Mouse (Mus musculus) midbrain, embryonic 12.5 days (tissue): ENCODE data around the gene Mest. TPM values are rescaled to one million over a fixed set of nuclear protein-coding genes. Genes with fewer than 3 reads are reported as not detected.

Source experiments
- ATAC-seq: fragments of 200-750 bp; cut with Nextera tagmentation; 2 replicates; pipeline ENCODE4 v1.8.0; 2017; ENCODE audit warnings: low read depth, moderate TSS enrichment, moderate library complexity; ENCODE audit not compliant: low FRiP score
- H3K27ac ChIP-seq: fragments of 300-500 bp; sonication (generic); replicated peaks from 2 replicates; pipeline ENCODE4 v1.5.1; 2016; ENCODE audit warnings: mild to moderate bottlenecking
- H3K27me3 ChIP-seq: fragments of 300-500 bp; sonication (generic); 2 replicates; pipeline ENCODE4 v1.6.1; 2016; ENCODE audit warnings: mild to moderate bottlenecking
- H3K36me3 ChIP-seq: fragments of 300-500 bp; sonication (generic); 2 replicates; pipeline ENCODE4 v1.6.1; 2016
- H3K4me1 ChIP-seq: fragments of 300-500 bp; sonication (generic); 2 replicates; pipeline ENCODE4 v1.6.1; 2016
- H3K4me2 ChIP-seq: fragments of 300-500 bp; sonication (generic); replicated peaks from 2 replicates; pipeline ENCODE4 v1.6.1; 2016; ENCODE audit warnings: mild to moderate bottlenecking, moderate library complexity
- H3K4me3 ChIP-seq: fragments of 300-500 bp; sonication (generic); 2 replicates; pipeline ENCODE4 v1.5.1; 2016; ENCODE audit warnings: mild to moderate bottlenecking
- H3K9ac ChIP-seq: fragments of 300-500 bp; sonication (generic); replicated peaks from 2 replicates; pipeline ENCODE4 v1.6.1; 2016; ENCODE audit warnings: mild to moderate bottlenecking, moderate library complexity
- H3K9me3 ChIP-seq: fragments of 300-500 bp; sonication (generic); 2 replicates; pipeline ENCODE4 v1.6.1; 2016; ENCODE audit warnings: mild to moderate bottlenecking
- WGBS: fragments of 180-500 bp; shearing (Covaris S2); methylation state at CpG from one replicate; pipeline ENCODE4 v1.1.7; 2016; 5-methylcytosine and 5-hydroxymethylcytosine counted together
- polyA plus RNA-seq: library from polyadenylated mRNA; unstranded; fragments of >200 nt; fragmentation: Nextera tagmentation; extraction: Ambion mirVana; gene quantifications from 2 replicates; pipeline ENCODE4 v1.2.1, GENCODE M21; 2016

Gene Mest
- polyA plus RNA-seq, 1 experiment from 2014 or later = 584 TPM

GRCm38 (mm10) chr6:30734988-30735727 lies 11.8 kb downstream of the Mest start:
- peak overlapping the region; percentile 37 for H3K9ac ChIP-seq
- WGBS = 54% methylated on average over 22 of the region's 22 CpGs
- no peak for ATAC-seq
- H3K4me1 ChIP-seq = peaks cover 40% of the 10 kb centered on the region
- peak overlapping the region; percentile 23 for H3K4me3 ChIP-seq
- H3K4me2 ChIP-seq = peak overlapping the region; percentile 58
- peak overlapping the region; percentile 87 for H3K27ac ChIP-seq
- H3K9me3 ChIP-seq = peaks cover 41% of the 10 kb centered on the region
- H3K36me3 ChIP-seq = no peaks in the 10 kb centered on the region
- no peaks in the 10 kb centered on the region for H3K27me3 ChIP-seq

GRCm38 (mm10) chr6:30735728-30736371 lies 12.5 kb downstream of the Mest start:
- H3K9me3 ChIP-seq = peaks cover 45% of the 10 kb centered on the region
- no peak for ATAC-seq
- peaks cover 40% of the 10 kb centered on the region for H3K4me1 ChIP-seq
- H3K27ac ChIP-seq = peak overlapping the region; percentile 87
- peak overlapping the region; percentile 58 for H3K4me2 ChIP-seq
- H3K9ac ChIP-seq = peak overlapping the region; percentile 37
- no peaks in the 10 kb centered on the region for H3K27me3 ChIP-seq
- 53% methylated on average over 15 of the region's 15 CpGs for WGBS
- 0 out of 2 replicates have a peak, but pooled peaks cover 6% of the 10 kb centered on the region for H3K36me3 ChIP-seq
- H3K4me3 ChIP-seq = peak overlapping the region; percentile 23

GRCm38 (mm10) chr6:30736372-30736762 lies 13.0 kb downstream of the Mest start:
- WGBS = 48% methylated on average over 13 of the region's 13 CpGs
- H3K27me3 ChIP-seq = no peaks in the 10 kb centered on the region
- H3K4me1 ChIP-seq = peaks cover 40% of the 10 kb centered on the region
- peak overlapping the region; percentile 87 for H3K27ac ChIP-seq
- ATAC-seq = no peak
- 0 out of 2 replicates have a peak, but pooled peaks cover 6% of the 10 kb centered on the region for H3K36me3 ChIP-seq
- peak overlapping the region; percentile 58 for H3K4me2 ChIP-seq
- no peak overlapping the region for H3K9ac ChIP-seq
- peak overlapping the region; percentile 59; the same call in 1 of the 2 replicates for H3K4me3 ChIP-seq
- H3K9me3 ChIP-seq = peaks cover 45% of the 10 kb centered on the region

- Histone ChIP-seq H3K27ac (peak overlapping the region; percentile 87), H3K27me3 (no peaks in the 10 kb centered on the region), H3K4me3 (peak overlapping the region; percentile 59), H3K9me3 (peaks cover 45% of the 10 kb centered on the region), H3K4me1 (peaks cover 40% of the 10 kb centered on the region), H3K9ac (peak overlapping the region; percentile 76), H3K4me2 (peak overlapping the region; percentile 58), H3K36me3 (0 out of 2 replicates have a peak, but pooled peaks cover 8% of the 10 kb centered on the region)
- WGBS = 44% methylated on average over 29 of the region's 29 CpGs
- peak; percentile 74 for ATAC-seq
Measured at GRCm38 (mm10) chr6:30736864-30737547, 13.7 kb downstream of the Mest start.

- peak; percentile 61 for ATAC-seq
- peak overlapping the region; percentile 87 for H3K27ac ChIP-seq
- peak overlapping the region; percentile 58 for H3K4me2 ChIP-seq
- 50% methylated on average over 63 of the region's 66 CpGs for WGBS
- H3K9ac ChIP-seq = peak overlapping the region; percentile 76
- H3K4me3 ChIP-seq = peak overlapping the region; percentile 59
- H3K9me3 ChIP-seq = peaks cover 45% of the 10 kb centered on the region
- H3K4me1 ChIP-seq = peaks cover 38% of the 10 kb centered on the region
- H3K27me3 ChIP-seq = no peaks in the 10 kb centered on the region
- peaks cover 16% of the 10 kb centered on the region for H3K36me3 ChIP-seq
Measured at GRCm38 (mm10) chr6:30737548-30738463, 14.5 kb downstream of the Mest start.

GRCm38 (mm10) chr6:30738464-30739006 lies 15.2 kb downstream of the Mest start:
- no peaks in the 10 kb centered on the region for H3K27me3 ChIP-seq
- H3K27ac ChIP-seq = peak overlapping the region; percentile 87
- peaks cover 31% of the 10 kb centered on the region for H3K4me1 ChIP-seq
- peaks cover 21% of the 10 kb centered on the region for H3K36me3 ChIP-seq
- peak overlapping the region; percentile 58 for H3K4me2 ChIP-seq
- H3K9ac ChIP-seq = peak overlapping the region; percentile 76
- H3K4me3 ChIP-seq = peak overlapping the region; percentile 59
- H3K9me3 ChIP-seq = peaks cover 45% of the 10 kb centered on the region
- 50% methylated on average over 20 of the region's 20 CpGs for WGBS
- ATAC-seq = no peak

- Histone ChIP-seq H3K4me1 (peaks cover 25% of the 10 kb centered on the region), H3K27ac (peak overlapping the region; percentile 87), H3K4me3 (peak overlapping the region; percentile 59), H3K4me2 (peak overlapping the region; percentile 58), H3K9me3 (peaks cover 45% of the 10 kb centered on the region), H3K9ac (peak overlapping the region; percentile 76), H3K27me3 (no peaks in the 10 kb centered on the region), H3K36me3 (peaks cover 29% of the 10 kb centered on the region)
- 48% methylated on average over 10 of the region's 10 CpGs for WGBS
- no peak for ATAC-seq
Measured at GRCm38 (mm10) chr6:30739177-30739747, 15.9 kb downstream of the Mest start.

- ATAC-seq = no peak
- peaks cover 76% of the 10 kb centered on the region for H3K36me3 ChIP-seq
- no peak overlapping the region for H3K27ac ChIP-seq
- 0 out of 2 replicates have a peak, but pooled peaks cover 8% of the 10 kb centered on the region for H3K9me3 ChIP-seq
- no peak overlapping the region for H3K4me2 ChIP-seq
- no peak overlapping the region for H3K4me3 ChIP-seq
- no peaks in the 10 kb centered on the region for H3K27me3 ChIP-seq
- peaks cover 8% of the 10 kb centered on the region; the same call in 1 of the 2 replicates for H3K4me1 ChIP-seq
- 84% methylated on average over 10 of the region's 10 CpGs for WGBS
- H3K9ac ChIP-seq = no peak overlapping the region
Measured at GRCm38 (mm10) chr6:30744846-30745245, 21.5 kb downstream of the Mest start.

- no peak overlapping the region for H3K27ac ChIP-seq
- ATAC-seq = no peak
- H3K4me2 ChIP-seq = no peak overlapping the region
- peaks cover 79% of the 10 kb centered on the region for H3K36me3 ChIP-seq
- WGBS = 77% methylated on average over 7 of the region's 7 CpGs
- 0 out of 2 replicates have a peak, but pooled peaks cover under 1% of the 10 kb centered on the region for H3K9me3 ChIP-seq
- H3K4me1 ChIP-seq = 0 out of 2 replicates have a peak, but pooled peaks cover 2% of the 10 kb centered on the region
- H3K4me3 ChIP-seq = no peak overlapping the region
- no peak overlapping the region for H3K9ac ChIP-seq
- H3K27me3 ChIP-seq = no peaks in the 10 kb centered on the region
Measured at GRCm38 (mm10) chr6:30745591-30745990, 22.2 kb downstream of the Mest start.

GRCm38 (mm10) chr6:30747631-30748357 lies 24.4 kb downstream of the Mest start:
- 77% methylated on average over 7 of the region's 7 CpGs for WGBS
- Histone ChIP-seq H3K27me3 (no peaks in the 10 kb centered on the region), H3K4me2 (no peak overlapping the region), H3K9ac (no peak overlapping the region), H3K4me3 (no peak overlapping the region), H3K27ac (no peak overlapping the region), H3K9me3 (no peaks in the 10 kb centered on the region), H3K4me1 (no peaks in the 10 kb centered on the region), H3K36me3 (peaks cover 73% of the 10 kb centered on the region)
- no peak for ATAC-seq
